Mouse (Mus musculus): ENCODE measurements around the gene Sorbs1. TPM values are rescaled to one million over a fixed set of nuclear protein-coding genes. Genes with fewer than 3 reads are reported as not detected.

Sorbs1 gene
- polyA plus RNA-seq, 1 experiment from 2014 or later = 47.9 TPM

DNA sequence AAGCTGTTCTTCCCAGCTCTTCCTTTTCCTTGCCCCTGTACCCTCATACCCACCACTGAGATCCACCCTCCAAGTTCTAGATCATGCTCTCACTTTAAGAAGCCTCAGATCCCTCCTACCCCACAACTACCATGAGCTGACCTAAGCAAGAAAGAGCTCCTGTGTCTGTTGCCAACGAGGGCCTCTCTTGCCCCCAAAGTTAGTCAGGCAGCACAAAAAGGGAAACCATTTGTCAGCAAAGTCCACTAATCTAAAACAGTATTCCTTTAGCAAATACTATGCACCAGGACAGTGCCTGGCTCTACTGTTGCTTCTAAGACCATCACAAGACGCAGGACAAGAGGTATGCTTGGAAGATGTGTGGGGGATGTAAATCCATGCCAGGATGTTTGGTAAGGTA, 106.4 kb downstream of the Sorbs1 start:
- 89% methylated on average over 2 of the region's 2 CpGs for WGBS

DNA sequence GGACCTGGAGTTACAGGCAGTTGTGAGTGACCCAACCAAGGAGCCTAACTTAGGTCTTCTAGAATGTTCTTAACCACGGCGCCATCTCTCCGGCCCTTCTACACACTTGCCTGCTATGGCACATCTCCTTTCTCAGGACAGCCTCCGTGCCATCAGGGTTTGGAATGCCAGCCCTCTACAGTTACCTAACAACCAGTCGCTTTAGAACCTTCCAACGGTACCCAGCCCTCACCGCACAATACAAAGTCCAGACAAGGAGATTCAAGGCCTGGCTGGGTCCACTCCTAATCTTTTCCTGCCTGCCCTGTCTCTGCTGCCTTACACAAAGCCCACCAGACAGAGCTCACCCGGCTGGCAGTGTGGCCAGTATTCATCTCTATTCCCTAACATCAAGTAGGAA, 106.9 kb downstream of the Sorbs1 start:
- Histone ChIP-seq H3K27me3 (ENCODE audit: low read depth, poor library complexity, severe bottlenecking) (no peaks in the 10 kb centered on the region), H3K4me3 (no peak overlapping the region), H3K36me3 (no peaks in the 10 kb centered on the region), H3K9me3 (replicated peaks) (no peaks in the 10 kb centered on the region), H3K27ac (replicated peaks) (no peak overlapping the region), H3K4me1 (peaks cover 5% of the 10 kb centered on the region)
- 95% methylated on average over 8 of the region's 8 CpGs for WGBS
- DNase-seq (ENCODE audit: low spot score) = no peak

More for the DNA sequence above, 106.4 kb downstream of the Sorbs1 start:
- Histone ChIP-seq H3K4me3 (no peak overlapping the region), H3K36me3 (no peaks in the 10 kb centered on the region), H3K27me3 (ENCODE audit: low read depth, poor library complexity, severe bottlenecking) (no peaks in the 10 kb centered on the region), H3K4me1 (peaks cover 5% of the 10 kb centered on the region), H3K9me3 (replicated peaks) (no peaks in the 10 kb centered on the region), H3K27ac (replicated peaks) (no peak overlapping the region)
- no peak for DNase-seq (ENCODE audit: low spot score)

DNA sequence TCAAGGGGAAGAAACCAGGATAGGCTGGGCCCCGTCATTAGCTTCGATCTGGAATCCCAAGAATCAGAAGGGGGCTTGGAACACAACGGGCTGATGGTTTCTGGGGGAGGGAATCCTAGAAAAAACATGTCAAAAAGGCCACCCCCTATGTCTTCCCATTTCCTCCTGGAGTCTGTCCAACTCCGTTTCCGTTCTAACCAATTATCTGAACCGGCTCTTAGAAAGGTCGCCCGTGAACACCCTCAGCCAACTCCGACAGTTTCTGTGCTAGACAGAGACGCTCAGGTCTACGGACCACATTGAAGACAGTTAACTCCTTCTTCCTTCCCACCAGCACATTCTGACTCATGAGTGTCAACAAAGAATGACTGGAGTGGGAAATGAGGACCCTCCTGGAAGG, 107.8 kb downstream of the Sorbs1 start:
- no peak overlapping the region for H3K4me3 ChIP-seq
- no peaks in the 10 kb centered on the region for H3K36me3 ChIP-seq
- DNase-seq (ENCODE audit: low spot score) = no peak
- no peaks in the 10 kb centered on the region for H3K9me3 ChIP-seq (replicated peaks)
- no peak overlapping the region for H3K27ac ChIP-seq (replicated peaks)
- WGBS = 84% methylated on average over 11 of the region's 11 CpGs
- no peaks in the 10 kb centered on the region for H3K4me1 ChIP-seq
- no peaks in the 10 kb centered on the region for H3K27me3 ChIP-seq (ENCODE audit: low read depth, poor library complexity, severe bottlenecking)

DNA sequence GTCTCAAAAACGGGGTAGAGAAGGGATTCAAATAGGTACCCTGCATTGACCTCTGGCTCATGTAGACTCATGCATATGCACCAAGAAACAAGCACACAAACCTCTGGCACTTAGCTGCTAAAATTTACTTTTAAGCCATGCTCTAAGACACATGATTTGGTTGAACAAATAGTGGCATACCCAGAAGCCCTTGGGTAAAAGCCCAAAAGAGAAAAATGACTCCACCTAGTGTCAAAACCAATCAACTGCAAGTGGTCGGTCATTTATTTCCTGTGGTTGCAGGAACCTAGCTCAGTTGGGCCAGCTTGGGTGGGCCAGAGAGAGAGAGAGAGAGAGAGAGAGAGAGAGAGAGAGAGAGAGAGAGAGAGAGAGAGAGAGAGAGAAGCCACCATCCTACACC, 109.0 kb downstream of the Sorbs1 start:
- no peak overlapping the region for H3K27ac ChIP-seq (replicated peaks)
- no peak for DNase-seq (ENCODE audit: low spot score)
- no peaks in the 10 kb centered on the region for H3K9me3 ChIP-seq (replicated peaks)
- H3K27me3 ChIP-seq (ENCODE audit: low read depth, poor library complexity, severe bottlenecking) = no peaks in the 10 kb centered on the region
- H3K4me1 ChIP-seq = no peaks in the 10 kb centered on the region
- H3K36me3 ChIP-seq = no peaks in the 10 kb centered on the region
- 76% methylated on average over 2 of the region's 2 CpGs for WGBS
- no peak overlapping the region for H3K4me3 ChIP-seq

DNA sequence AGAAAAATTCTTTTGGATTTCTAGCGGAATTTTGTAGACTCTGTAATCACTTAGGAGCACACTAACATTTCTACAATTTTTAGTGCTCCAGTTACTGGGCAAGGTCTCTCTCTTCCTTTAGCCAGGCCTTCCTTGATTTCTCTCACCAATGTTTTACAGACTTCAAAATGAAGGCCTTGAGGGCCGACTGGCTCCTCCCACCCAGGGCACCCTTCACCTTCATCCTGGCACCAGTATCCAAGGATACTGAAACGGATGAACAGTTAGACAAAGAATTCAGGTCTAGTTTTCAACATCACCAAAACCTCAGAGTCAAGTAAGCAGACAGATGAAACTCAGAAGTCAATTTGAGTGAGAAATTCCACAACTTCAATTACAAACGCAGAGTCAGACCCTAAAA, 109.6 kb downstream of the Sorbs1 start:
- whole genome bisulfite sequencing = 91% methylated on average over 4 of the region's 4 CpGs
- DNase-seq (ENCODE audit: low spot score) = no peak
- Histone ChIP-seq H3K4me3 (no peak overlapping the region), H3K9me3 (replicated peaks) (no peaks in the 10 kb centered on the region), H3K27ac (replicated peaks) (no peak overlapping the region), H3K27me3 (ENCODE audit: low read depth, poor library complexity, severe bottlenecking) (no peaks in the 10 kb centered on the region), H3K36me3 (no peaks in the 10 kb centered on the region), H3K4me1 (no peaks in the 10 kb centered on the region)

DNA sequence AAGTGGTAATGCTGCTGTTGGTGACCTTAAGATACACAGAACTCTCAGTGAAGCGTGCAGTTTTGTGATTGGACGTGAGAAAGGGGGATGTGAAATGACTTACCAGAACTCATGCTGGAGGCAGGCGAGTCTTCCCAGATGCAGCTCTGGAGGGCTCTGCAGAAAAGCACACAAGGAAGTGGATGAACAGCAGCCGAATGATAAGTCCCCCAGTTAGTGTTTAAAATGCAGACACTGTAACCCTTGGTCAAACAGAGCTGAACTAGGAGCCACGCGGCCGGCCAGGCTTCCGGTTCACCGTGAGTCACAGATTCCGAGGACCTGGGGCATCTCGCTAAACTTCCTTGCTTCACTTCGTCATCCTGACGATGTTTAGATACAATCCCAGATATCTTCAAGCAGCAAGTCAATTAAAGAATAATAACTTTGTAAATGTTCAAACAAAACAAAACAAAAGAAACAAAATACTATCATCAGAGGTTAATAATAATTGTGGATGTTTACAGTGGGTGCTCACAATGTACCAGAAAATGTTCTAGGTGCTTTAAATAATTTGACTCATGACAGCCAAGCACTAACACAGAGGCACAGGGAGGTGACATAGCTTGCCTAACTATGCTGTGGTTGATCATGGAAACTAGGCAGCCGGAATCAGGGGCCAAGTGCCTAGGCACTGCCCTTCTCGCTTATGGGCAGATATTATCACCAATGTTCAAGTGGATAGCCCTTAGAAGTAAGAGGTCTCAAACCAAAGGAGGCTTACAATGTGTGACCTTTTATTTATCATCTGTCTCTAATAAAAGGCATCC, 111.2 kb downstream of the Sorbs1 start:
- WGBS = 89% methylated on average over 15 of the region's 15 CpGs
- Histone ChIP-seq H3K27me3 (ENCODE audit: low read depth, poor library complexity, severe bottlenecking) (no peaks in the 10 kb centered on the region), H3K9me3 (replicated peaks) (no peaks in the 10 kb centered on the region), H3K4me3 (no peak overlapping the region), H3K36me3 (no peaks in the 10 kb centered on the region), H3K27ac (replicated peaks) (no peak overlapping the region), H3K4me1 (no peaks in the 10 kb centered on the region)
- no peak for DNase-seq (ENCODE audit: low spot score)

DNA sequence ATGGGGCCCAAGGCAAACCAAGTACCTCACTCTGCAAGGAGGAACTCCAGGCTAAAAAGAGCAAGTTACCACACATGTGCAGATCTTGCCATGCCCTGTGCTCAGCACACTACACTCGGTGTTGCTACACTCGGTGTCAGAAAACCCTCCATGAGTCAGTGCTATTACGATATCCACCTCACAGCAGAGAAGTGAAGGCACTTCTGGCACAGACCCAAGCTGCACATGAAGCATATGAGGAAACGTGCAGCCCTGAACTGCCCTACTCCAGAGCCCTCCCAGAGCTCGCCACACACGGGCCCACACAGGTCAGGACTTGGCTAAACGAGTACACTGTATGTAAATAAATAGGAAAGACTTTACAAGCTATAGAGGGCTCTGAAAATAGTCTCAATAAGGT, 112.4 kb downstream of the Sorbs1 start:
- H3K27ac ChIP-seq (replicated peaks) = no peak overlapping the region
- no peaks in the 10 kb centered on the region for H3K36me3 ChIP-seq
- WGBS = 91% methylated on average over 7 of the region's 7 CpGs
- H3K4me3 ChIP-seq = no peak overlapping the region
- H3K27me3 ChIP-seq (ENCODE audit: low read depth, poor library complexity, severe bottlenecking) = no peaks in the 10 kb centered on the region
- no peak for DNase-seq (ENCODE audit: low spot score)
- H3K4me1 ChIP-seq = no peaks in the 10 kb centered on the region
- H3K9me3 ChIP-seq (replicated peaks) = no peaks in the 10 kb centered on the region

DNA sequence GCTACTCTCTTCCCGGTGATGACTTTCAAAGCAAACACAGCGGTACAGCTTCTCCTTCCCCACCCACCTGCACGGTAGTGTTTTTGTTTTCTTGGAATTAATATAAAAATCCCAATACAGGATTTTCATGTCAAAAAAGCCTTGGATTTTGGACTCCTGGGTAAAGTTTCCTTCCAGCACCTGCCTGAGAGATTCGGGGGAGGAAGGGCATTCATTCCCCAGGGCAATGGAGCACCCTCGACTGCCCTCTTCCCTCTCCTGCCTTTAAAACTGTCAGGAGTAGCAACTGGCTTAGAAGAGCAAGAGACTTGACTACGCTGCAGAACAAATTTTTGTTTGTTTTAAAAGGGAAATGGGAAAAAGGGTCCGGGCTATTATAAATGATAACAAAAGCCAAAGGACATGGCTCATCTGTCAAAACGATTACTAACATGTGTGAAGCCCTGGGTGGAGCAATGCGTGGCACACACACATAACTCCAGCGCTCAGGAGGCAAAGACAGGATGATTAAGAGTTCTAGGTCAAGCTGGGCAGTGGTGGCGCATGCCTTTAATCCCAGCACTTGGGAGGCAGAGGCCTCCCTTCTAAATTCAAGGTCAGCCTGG, 113.1 kb downstream of the Sorbs1 start:
- 84% methylated on average over 11 of the region's 11 CpGs for WGBS
- no peak overlapping the region for H3K4me3 ChIP-seq
- 0 out of 2 replicates have a peak, but pooled peaks cover 5% of the 10 kb centered on the region for H3K4me1 ChIP-seq
- DNase-seq (ENCODE audit: low spot score) = no peak
- no peaks in the 10 kb centered on the region for H3K27me3 ChIP-seq (ENCODE audit: low read depth, poor library complexity, severe bottlenecking)
- H3K9me3 ChIP-seq (replicated peaks) = no peaks in the 10 kb centered on the region
- H3K27ac ChIP-seq (replicated peaks) = no peak overlapping the region
- H3K36me3 ChIP-seq = no peaks in the 10 kb centered on the region

DNA sequence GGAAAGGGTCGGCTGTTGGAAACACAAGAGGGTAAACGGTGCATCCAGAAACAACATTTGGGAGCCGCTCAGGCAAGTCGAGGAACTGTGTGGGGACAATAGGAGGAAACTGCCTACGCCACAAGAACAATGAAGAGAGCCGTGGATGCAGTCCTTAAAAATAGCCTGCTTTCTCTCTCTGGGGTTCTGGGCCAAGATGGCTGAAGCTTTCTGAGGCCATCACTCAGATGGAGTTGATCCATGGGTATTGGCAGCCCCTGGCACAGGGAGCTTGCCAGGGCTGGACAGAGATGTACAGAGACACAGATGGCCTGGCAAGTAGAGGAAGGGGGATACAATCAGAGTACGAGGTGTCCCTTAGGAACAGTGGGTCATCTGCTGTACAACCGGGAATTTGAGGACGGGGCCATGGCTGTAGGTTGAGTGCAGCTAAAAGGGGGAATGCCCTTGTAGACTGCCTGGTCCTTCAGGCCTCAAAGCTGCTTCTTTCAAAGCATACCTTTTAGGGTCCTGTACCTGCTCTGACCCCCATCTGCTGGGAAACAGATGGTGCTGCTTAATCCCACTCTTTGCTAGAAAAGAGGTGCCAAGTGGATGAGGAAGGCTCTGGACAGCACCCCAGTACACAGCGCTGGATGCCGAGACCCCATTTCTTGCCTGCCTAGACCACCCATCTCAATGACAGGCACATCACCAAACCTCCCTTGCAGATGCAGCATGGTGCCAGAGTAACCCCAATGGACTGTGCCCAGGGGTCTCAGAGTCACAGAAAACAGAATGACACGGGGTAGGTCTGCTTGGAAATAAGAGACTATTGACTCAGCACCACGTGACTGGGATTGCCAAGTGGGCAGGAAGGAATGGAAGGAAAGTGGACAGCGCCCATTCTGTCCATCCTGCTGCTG, 117.6 kb downstream of the Sorbs1 start:
- H3K36me3 ChIP-seq = 0 out of 2 replicates have a peak, but pooled peaks cover 3% of the 10 kb centered on the region
- DNase-seq (ENCODE audit: low spot score) = no peak
- WGBS = 74% methylated on average over 14 of the region's 14 CpGs
- no peaks in the 10 kb centered on the region for H3K9me3 ChIP-seq (replicated peaks)
- H3K4me1 ChIP-seq = peaks cover 11% of the 10 kb centered on the region; the same call in 1 of the 2 replicates
- peak overlapping the region; percentile 43; the same call in 1 of the 2 replicates for H3K27ac ChIP-seq (replicated peaks)
- no peaks in the 10 kb centered on the region for H3K27me3 ChIP-seq (ENCODE audit: low read depth, poor library complexity, severe bottlenecking)
- H3K4me3 ChIP-seq = no peak overlapping the region

DNA sequence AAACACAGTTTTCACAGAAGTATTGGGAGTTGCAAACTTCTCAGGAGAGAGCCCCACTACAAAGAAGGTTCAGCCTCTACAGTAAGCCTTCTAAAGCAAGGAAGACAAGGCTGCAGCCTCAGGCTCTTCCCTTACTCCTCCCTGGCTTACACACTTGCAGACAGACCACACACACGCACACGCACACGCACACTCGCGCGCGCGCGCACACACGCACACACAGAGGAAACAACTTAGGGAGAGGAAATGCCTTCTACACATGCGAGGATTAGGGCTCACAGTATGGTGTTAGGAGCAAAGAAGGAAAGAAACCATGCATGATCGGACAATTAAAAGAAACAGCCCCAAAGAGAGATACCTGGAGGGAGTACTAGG, 118.3 kb downstream of the Sorbs1 start:
- 88% methylated on average over 12 of the region's 12 CpGs for WGBS
- DNase-seq (ENCODE audit: low spot score) = no peak
- Histone ChIP-seq H3K27ac (replicated peaks) (peak overlapping the region; percentile 43; the same call in 1 of the 2 replicates), H3K9me3 (replicated peaks) (no peaks in the 10 kb centered on the region), H3K4me3 (no peak overlapping the region), H3K4me1 (peaks cover 11% of the 10 kb centered on the region; the same call in 1 of the 2 replicates), H3K27me3 (ENCODE audit: low read depth, poor library complexity, severe bottlenecking) (no peaks in the 10 kb centered on the region), H3K36me3 (0 out of 2 replicates have a peak, but pooled peaks cover 3% of the 10 kb centered on the region)

DNA sequence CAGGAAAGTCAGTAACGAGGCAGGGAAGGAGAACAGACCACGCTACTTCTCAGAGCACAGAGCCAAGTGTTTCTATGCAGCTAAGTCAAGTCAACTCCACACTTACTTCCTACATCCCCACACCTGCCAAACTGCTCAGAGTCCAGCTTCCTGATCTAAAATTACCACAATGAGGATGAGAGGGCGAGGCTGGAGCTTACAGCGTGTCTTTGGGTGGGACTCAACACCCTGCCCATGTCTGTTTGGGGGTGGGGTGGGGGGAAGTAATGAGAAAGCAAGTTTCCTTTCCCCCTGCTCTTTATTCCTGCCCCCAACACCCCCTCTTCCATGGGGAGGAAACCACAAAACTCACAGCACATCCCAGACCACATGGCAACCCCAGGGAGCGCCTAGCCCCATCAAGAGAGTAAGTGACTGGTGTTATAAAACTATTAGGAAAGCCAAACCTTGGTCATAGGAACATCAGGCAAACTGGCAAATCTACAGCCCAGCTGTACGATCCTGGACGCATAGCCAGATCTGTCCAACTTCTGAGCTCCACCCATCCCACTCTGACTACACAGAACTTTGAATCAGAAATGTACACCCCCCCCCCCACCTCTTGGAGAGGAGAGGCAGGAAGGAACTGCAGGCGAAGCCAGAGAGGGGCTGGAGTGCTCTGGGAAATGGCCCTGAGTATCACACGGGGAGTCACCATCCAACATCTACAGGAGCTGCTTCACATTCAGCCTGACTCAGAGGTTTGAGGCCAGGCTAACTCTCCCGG, 118.8 kb downstream of the Sorbs1 start:
- H3K4me3 ChIP-seq = no peak overlapping the region
- H3K4me1 ChIP-seq = peaks cover 11% of the 10 kb centered on the region; the same call in 1 of the 2 replicates
- DNase-seq (ENCODE audit: low spot score) = no peak
- 0 out of 2 replicates have a peak overlapping the region, but pooled peaks have one; percentile 43 for H3K27ac ChIP-seq (replicated peaks)
- no peaks in the 10 kb centered on the region for H3K9me3 ChIP-seq (replicated peaks)
- WGBS = 79% methylated on average over 10 of the region's 10 CpGs
- H3K27me3 ChIP-seq (ENCODE audit: low read depth, poor library complexity, severe bottlenecking) = no peaks in the 10 kb centered on the region
- 0 out of 2 replicates have a peak, but pooled peaks cover 3% of the 10 kb centered on the region for H3K36me3 ChIP-seq
